Mouse (Mus musculus) liver, adult 2 months (tissue): ENCODE measurements at regions not wholly inside any gene's neighbourhood (a gene's known extent, or its start where the extent isn't known, plus 50 kb on each side); places are given as distances from the start of the nearest gene placed in this dataset.

Experiments
- CTCF ChIP-seq: fragments of 200-500 bp; IDR thresholded peaks from 2 replicates; pipeline ENCODE4 v1.5.1; 2011; ENCODE audit warnings: low read depth, low read length, control low read depth
- POLR2A ChIP-seq: fragments of 200-500 bp; IDR thresholded peaks from 2 replicates; pipeline ENCODE4 v1.6.1; 2011; ENCODE audit warnings: low read length, control low read depth; ENCODE audit not compliant: insufficient read depth; ENCODE audit errors: extremely low read depth

- TF ChIP-seq CTCF (no peak), POLR2A (no peak)
Measured at GRCm38 (mm10) chr8:26892380-26892779, 84.7 kb upstream of the Zfp703 start.
